Mouse (Mus musculus) left cerebral cortex, adult 2 months (tissue): ENCODE data around the gene Vmn2r59. TPM values are rescaled to one million over a fixed set of nuclear protein-coding genes. Genes with fewer than 3 reads are reported as not detected.
"Not testable (repeated sequence)": the region's sequence is repeated elsewhere in the genome, so short reads cannot be mapped to it uniquely, and the experiment has no call there.

ENCODE experiments used
- DNase-seq, 2 experiments: peaks; one replicate each; pipeline ENCODE4 v3.0.0; 2021 to 2022; ENCODE audit warnings: low spot score in 2 of 2, mixed read lengths in 1 of 2; ENCODE audit errors: extremely low spot score in 1 of 2
- H3K27ac ChIP-seq: fragments of 200-600 bp; 2 replicates; pipeline ENCODE4 v1.8.1; 2022
- H3K4me3 ChIP-seq: fragments of 200-600 bp; 2 replicates; pipeline ENCODE4 v1.8.1; 2022
- CTCF ChIP-seq: fragments of 200-600 bp; IDR thresholded peaks from 2 replicates; pipeline ENCODE4 v1.8.1; 2022; ENCODE audit warnings: antibody characterized with exemption, mild to moderate bottlenecking, moderate library complexity
- intact Hi-C: fragments of 180-260 bp; cut with DNase I; formaldehyde crosslinking; loops from one replicate; pipeline ENCODE4 v1.15.1; 2025
- long read RNA-seq, 2 experiments: library from polyadenylated mRNA; stranded (forward); transcript quantifications; one replicate each; pipeline ENCODE4 v2.0.0; 2021; ENCODE audit warnings: borderline mapping rate in 2 of 2
- total RNA-seq, 2 experiments: library from RNA; stranded (reverse); gene quantifications; 2 replicates each; pipeline ENCODE4 v1.2.3; 2021

Gene Vmn2r59
- not detected for total RNA-seq
- long read RNA-seq, experiment 1: 0 reads
- long read RNA-seq, experiment 2: 0 reads

DNA sequence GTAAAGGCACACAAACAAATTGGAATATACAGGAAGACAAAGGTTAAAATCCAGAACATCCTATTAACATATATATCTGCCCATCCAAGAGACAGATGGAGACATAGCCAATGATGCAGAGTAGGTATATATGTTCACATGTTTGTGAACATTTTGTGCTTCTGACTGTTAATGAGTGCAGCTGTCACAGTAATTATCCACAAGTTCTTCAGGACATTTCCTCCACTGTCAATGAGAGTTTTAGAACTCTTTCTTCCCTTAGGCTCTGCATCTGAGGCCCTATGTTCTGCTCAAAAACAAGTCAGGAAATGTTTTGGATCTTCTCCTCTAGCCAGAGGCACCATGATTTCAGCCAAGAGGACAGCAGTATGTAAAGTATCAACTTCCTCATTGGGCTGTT, at the start of gene Vmn2r59:
TSS of gene Vmn2r59 (minus strand) at position 101 of the 400 bp plus-strand sequence.
- intact Hi-C loops: no loop called here
- H3K4me3 ChIP-seq: no peak within 1 kb of the TSS
- no peak for TF ChIP-seq CTCF
- DNase-seq: no peak
- H3K27ac ChIP-seq: no peak within 1 kb of the TSS

DNA sequence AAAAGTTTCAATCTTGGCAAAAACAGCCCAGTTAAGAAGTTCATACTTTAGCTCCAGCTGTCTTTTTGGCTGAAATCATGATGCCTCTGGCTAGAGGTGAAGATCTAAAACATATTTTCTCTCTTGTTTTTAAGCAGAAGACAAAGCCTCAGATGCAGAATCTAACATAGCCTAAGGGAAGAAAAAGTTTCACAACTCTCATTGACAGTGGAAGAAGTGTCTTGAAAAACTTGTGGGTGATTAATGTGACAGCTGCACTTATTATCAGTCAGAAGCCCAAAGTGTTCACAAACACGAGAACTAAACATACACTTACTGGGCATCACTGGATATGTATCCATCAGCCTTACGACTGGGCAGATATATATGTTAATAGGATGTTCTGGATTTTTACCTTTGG, 48.6 kb upstream of the Vmn2r59 start, which contains the start of gene Vmn2r60:
TSS of gene Vmn2r60 (plus strand) at position 301 of the 400 bp plus-strand sequence.
- no peak for DNase-seq
- no peak within 1 kb of the TSS for H3K4me3 ChIP-seq
- no peak for TF ChIP-seq CTCF
- intact Hi-C loops: no loop called here
- no peak within 1 kb of the TSS for H3K27ac ChIP-seq

DNA sequence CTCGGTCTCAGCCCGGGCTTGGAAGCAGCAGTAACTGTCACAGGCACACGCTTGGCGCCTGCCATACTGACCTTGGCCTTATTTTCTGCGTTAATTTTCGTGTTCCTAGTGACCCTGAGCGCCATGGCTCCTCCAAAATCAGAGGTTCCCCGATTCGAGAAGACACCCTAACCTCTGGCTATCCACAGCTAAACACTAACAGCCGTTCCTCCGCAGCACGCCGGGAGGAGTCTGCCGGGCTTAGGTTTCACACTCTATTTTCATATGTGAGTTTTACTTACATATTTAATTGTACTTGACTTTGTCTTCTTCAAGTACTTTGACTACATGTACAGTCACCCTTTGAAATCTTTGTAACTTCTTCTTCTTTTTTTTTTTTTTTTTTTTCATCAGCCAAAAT, 48.2 kb upstream of the Vmn2r59 start:
- H3K4me3 ChIP-seq, H3K27ac ChIP-seq, intact Hi-C loops, DNase-seq: not testable (repeated sequence)

Other genes starting within 250 kb of the Vmn2r59 start
- gene Vmn2r58, start 186.3 kb downstream of the Vmn2r59 start, total RNA-seq: not detected
- under 1 TPM; 0.09 TPM for gene Vmn2r60, start 48.7 kb upstream of the Vmn2r59 start, total RNA-seq
- gene Vmn2r61, start 201.0 kb upstream of the Vmn2r59 start, total RNA-seq: not detected